Comparison of ENCODE assay signal across 22 mouse cellular contexts in genomic region chr5:21143032-21143431, GRCm38 (mm10). TPM values are rescaled to one million over a fixed set of nuclear protein-coding genes. Genes with fewer than 3 reads are reported as not detected.
DNase-seq lines count a peak whose midpoint lies in the region; ATAC-seq and TF ChIP-seq lines count a peak whose summit lies in the region.
"Had no signal": no experiment of that assay in that cellular context is flagged by ENCODE, and none has a peak within 500 bp of the region (broad histone marks: within the 10 kb centered on the region; RNA-seq: fewer than 3 reads in every experiment).

No protein-coding gene starts in this region.

- 66% methylated on average over 7 of the region's 7 CpGs for WGBS in lung, embryonic 16.5 days
- WGBS in lung, postnatal 0 days = 61% methylated on average over 7 of the region's 7 CpGs
- WGBS in lung, adult 2 months = 72% methylated on average over 7 of the region's 7 CpGs
- 93% methylated on average over 7 of the region's 7 CpGs for WGBS in olfactory bulb, adult 2 months

- H3K4me2 ChIP-seq in lung, embryonic 16.5 days (ENCODE audit: low read depth, low read length) = no peak overlapping the region
- H3K4me2 ChIP-seq in lung, postnatal 0 days (replicated peaks; ENCODE audit: low read depth, low read length) = no peak overlapping the region

- intact Hi-C loops in left cerebral cortex, postnatal 4 days (cut with DNase I) = no loop called here

- no peak for TF ChIP-seq POLR2A in lung, adult 2 months (IDR thresholded peaks at IDR 0.05; ENCODE audit: borderline replicate concordance, extremely low read depth, low read depth, low read length)
- no peak for TF ChIP-seq POLR2A in olfactory bulb, adult 2 months (IDR thresholded peaks at IDR 0.05; ENCODE audit: insufficient read depth, low read depth, low read length)

- no peak for DNase-seq in lung, postnatal 10 days
- DNase-seq in lung, postnatal 0 days (ENCODE audit: low spot score) = peak; percentile 66
- no peak for DNase-seq in lung, adult 2 months
- DNase-seq in lung, postnatal 36 days = peak; percentile 30
- DNase-seq in lung, postnatal 14 days = no peak
- no peak for DNase-seq in left cerebral cortex, postnatal 4 days
- DNase-seq: adrenal gland, adult 2 months; adrenal gland, adult 8-10 months; adrenal gland, postnatal 10 days; adrenal gland, postnatal 14 days; adrenal gland, postnatal 25 days; adrenal gland, postnatal 36 days; B cell, adult 2 months; cerebellum, adult 11 months; cerebellum, adult 11-12 months had no signal

- ATAC-seq in lung, embryonic 16.5 days (ENCODE audit: low read depth) = peak; percentile 19; the same call in 1 of the 2 replicates
- peak; percentile 49 for ATAC-seq in lung, postnatal 0 days
- ATAC-seq: activated CD4-positive, CD25-positive, alpha-beta regulatory T cell, adult 4 months; CD4-positive, CD25-positive, alpha-beta regulatory T cell, adult 4 months; Patski had no signal

- no peaks in the 10 kb centered on the region for H3K36me3 ChIP-seq in lung, embryonic 16.5 days (ENCODE audit: control insufficient read depth, insufficient read depth, low read length)
- H3K36me3 ChIP-seq in lung, postnatal 0 days (ENCODE audit: insufficient read depth, low read length) = no peaks in the 10 kb centered on the region
- H3K36me3 ChIP-seq: G1E had no signal

- no peaks in the 10 kb centered on the region for H3K27me3 ChIP-seq in lung, embryonic 16.5 days (ENCODE audit: control insufficient read depth, insufficient read depth, low read depth, low read length)
- H3K27me3 ChIP-seq in lung, postnatal 0 days (replicated peaks; ENCODE audit: insufficient read depth, low read length) = no peaks in the 10 kb centered on the region
- H3K27me3 ChIP-seq: CH12.LX, Patski had no signal

- H3K4me3 ChIP-seq in lung, embryonic 16.5 days (ENCODE audit: low read length) = no peak overlapping the region
- H3K4me3 ChIP-seq in lung, postnatal 0 days (ENCODE audit: low read depth, low read length) = no peak overlapping the region
- no peak overlapping the region for H3K4me3 ChIP-seq in lung, adult 2 months (replicated peaks; ENCODE audit: extremely low read depth, low read depth, low read length)
- H3K4me3 ChIP-seq in olfactory bulb, adult 2 months (ENCODE audit: insufficient read depth, low read depth, low read length) = no peak overlapping the region

- H3K9ac ChIP-seq in lung, embryonic 16.5 days (ENCODE audit: low read length) = no peak overlapping the region
- no peak overlapping the region for H3K9ac ChIP-seq in lung, postnatal 0 days (replicated peaks; ENCODE audit: low read depth)

- H3K9me3 ChIP-seq in lung, embryonic 16.5 days (ENCODE audit: control insufficient read depth, low read length) = no peaks in the 10 kb centered on the region
- H3K9me3 ChIP-seq in lung, postnatal 0 days (ENCODE audit: low read length) = no peaks in the 10 kb centered on the region
- H3K9me3 ChIP-seq: G1E had no signal

- H3K27ac ChIP-seq in lung, embryonic 16.5 days (ENCODE audit: low read length) = no peak overlapping the region
- no peak overlapping the region for H3K27ac ChIP-seq in lung, postnatal 0 days (ENCODE audit: low read length)
- H3K27ac ChIP-seq in olfactory bulb, adult 2 months (ENCODE audit: insufficient read depth, low read depth, low read length) = peak overlapping the region; percentile 56; the same call in 1 of the 2 replicates

- peaks cover 5% of the 10 kb centered on the region; the same call in 1 of the 2 replicates for H3K4me1 ChIP-seq in lung, embryonic 16.5 days (replicated peaks; ENCODE audit: control insufficient read depth, insufficient read depth, low read length)
- peaks cover 6% of the 10 kb centered on the region; the same call in 1 of the 2 replicates for H3K4me1 ChIP-seq in lung, postnatal 0 days (ENCODE audit: insufficient read depth, low read depth, low read length)
- H3K4me1 ChIP-seq in lung, adult 2 months (ENCODE audit: control insufficient read depth, insufficient read depth, low read length) = no peaks in the 10 kb centered on the region
- peaks cover 24% of the 10 kb centered on the region for H3K4me1 ChIP-seq in olfactory bulb, adult 2 months (ENCODE audit: control insufficient read depth, insufficient read depth, low read length)

- peak; percentile 88 for TF ChIP-seq EP300 in lung, postnatal 0 days (IDR thresholded peaks at IDR 0.05)

- TF ChIP-seq CTCF in lung, postnatal 0 days (IDR thresholded peaks at IDR 0.05) = no peak
- no peak for TF ChIP-seq CTCF in lung, adult 2 months (IDR thresholded peaks at IDR 0.05; ENCODE audit: insufficient read depth, low read length)
- TF ChIP-seq CTCF in olfactory bulb, adult 2 months (IDR thresholded peaks at IDR 0.05; ENCODE audit: insufficient read depth, low read depth, low read length) = no peak

RNA-seq across cellular contexts. Expression of gene Gsap, which starts 43.0 kb away (rescaled TPM):
- polyA plus RNA-seq in lung, embryonic 16.5 days (2015; fragmentation: Nextera tagmentation; extraction: Ambion mirVana) = 4.9 and 5.1 TPM in 2 replicates
- 44.6 and 44.9 TPM in 2 replicates for polyA plus RNA-seq in lung, postnatal 0 days (2015; fragmentation: Nextera tagmentation; extraction: Ambion mirVana)
- 18.4 and 25.7 TPM in 2 replicates for polyA plus RNA-seq in lung, adult 2 months (2012; rRNA removed)
- polyA plus RNA-seq in olfactory bulb, adult 2 months (2012; ENCODE audit: insufficient read depth, insufficient read length, low replicate concordance, missing spikeins) = not detected in 2 replicates
- total RNA-seq in left cerebral cortex, postnatal 4 days (2021) = 10 to 100 TPM; 11.4 to 12.0 TPM
- polyA plus RNA-seq: G1E had no signal

Comparison
In these comparisons a context has a peak if more than half of its experiments do, and no peak if none do; other contexts are left out.
1. DNase-seq: peak in lung, postnatal 0 days (single experiment) and lung, postnatal 36 days (single experiment); none in lung, postnatal 10 days (single experiment), lung, adult 2 months (single experiment), lung, postnatal 14 days (single experiment) and left cerebral cortex, postnatal 4 days (single experiment).